In the genomic region with DNA sequence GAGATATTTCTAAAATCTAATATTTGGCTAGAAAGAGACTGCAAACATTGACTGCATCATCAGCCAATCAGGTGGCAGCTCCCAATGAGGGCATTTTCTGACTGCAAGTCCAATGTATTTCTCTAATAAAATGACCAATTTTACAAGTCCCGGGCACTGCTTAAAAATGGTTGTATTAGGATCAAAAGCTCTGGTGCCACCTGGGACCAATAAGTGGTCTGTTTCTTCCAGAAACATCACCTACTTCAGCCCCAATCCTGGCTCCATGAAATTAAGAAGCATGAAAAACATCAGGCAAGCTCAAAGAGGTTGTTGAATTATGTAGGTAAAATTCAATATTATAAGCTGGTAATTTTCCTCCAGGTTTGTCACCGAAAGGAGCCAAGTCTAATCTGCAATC, we compare ENCODE assay signal across 35 mouse cellular contexts.
"Had no signal": no experiment of that assay in that cellular context is flagged by ENCODE, and none has a peak within 500 bp of the region (broad histone marks: within the 10 kb centered on the region; RNA-seq: fewer than 3 reads in every experiment).

No protein-coding gene starts in this region.

- H3K27ac ChIP-seq: heart, embryonic 10.5 days; heart, embryonic 13.5 days; heart, embryonic 15.5 days; hindbrain, embryonic 10.5 days; hindbrain, embryonic 12.5 days; hindbrain, embryonic 13.5 days; hindbrain, embryonic 14.5 days; hindbrain, embryonic 15.5 days; hindbrain, postnatal 0 days; intestine, embryonic 15.5 days; kidney, embryonic 15.5 days; kidney, postnatal 0 days; layer of hippocampus, adult 2 months had no signal

- DNase-seq: heart, postnatal 10 days; heart, postnatal 14 days; heart, postnatal 36 days; heart, postnatal 4 days; kidney, adult 11 months; kidney, adult 18-20 months; kidney, adult 2 months; kidney, adult 8-10 months; kidney, adult 9 months; kidney, postnatal 10 days; kidney, postnatal 14 days; kidney, postnatal 25 days; kidney, postnatal 36 days; kidney, postnatal 4 days; layer of hippocampus, adult 9-11 months; layer of hippocampus, postnatal 36 days had no signal

- H3K9me3 ChIP-seq: heart, embryonic 10.5 days; heart, embryonic 12.5 days; heart, embryonic 13.5 days; heart, embryonic 15.5 days; hindbrain, embryonic 10.5 days; hindbrain, embryonic 12.5 days; hindbrain, embryonic 13.5 days; hindbrain, embryonic 15.5 days; intestine, embryonic 15.5 days; kidney, embryonic 15.5 days had no signal

- H3K9ac ChIP-seq: heart, embryonic 12.5 days; heart, embryonic 13.5 days; heart, embryonic 15.5 days; hindbrain, embryonic 12.5 days; hindbrain, embryonic 13.5 days; hindbrain, embryonic 14.5 days; hindbrain, embryonic 15.5 days; intestine, embryonic 15.5 days; kidney, embryonic 15.5 days had no signal

- H3K4me3 ChIP-seq: heart, embryonic 10.5 days; heart, embryonic 12.5 days; heart, embryonic 13.5 days; heart, embryonic 15.5 days; hindbrain, embryonic 10.5 days; hindbrain, embryonic 12.5 days; hindbrain, embryonic 13.5 days; hindbrain, embryonic 15.5 days; intestine, embryonic 15.5 days; kidney, embryonic 15.5 days; layer of hippocampus, adult 2 months had no signal

- H3K27me3 ChIP-seq: heart, embryonic 12.5 days; heart, embryonic 13.5 days; heart, embryonic 15.5 days; hindbrain, embryonic 12.5 days; hindbrain, embryonic 13.5 days; hindbrain, embryonic 15.5 days; intestine, embryonic 15.5 days; kidney, embryonic 15.5 days had no signal

- H3K36me3 ChIP-seq: heart, embryonic 10.5 days; heart, embryonic 12.5 days; heart, embryonic 13.5 days; heart, embryonic 15.5 days; hindbrain, embryonic 10.5 days; hindbrain, embryonic 12.5 days; hindbrain, embryonic 13.5 days; hindbrain, embryonic 15.5 days; intestine, embryonic 15.5 days; kidney, embryonic 15.5 days had no signal

- H3K4me2 ChIP-seq: heart, embryonic 11.5 days; heart, embryonic 12.5 days; heart, embryonic 13.5 days; heart, embryonic 15.5 days; hindbrain, embryonic 12.5 days; hindbrain, embryonic 13.5 days; hindbrain, embryonic 14.5 days; hindbrain, embryonic 15.5 days; intestine, embryonic 15.5 days; kidney, embryonic 15.5 days had no signal

- ATAC-seq: hindbrain, embryonic 16.5 days; hindbrain, postnatal 0 days; inflammation-experienced regulatory T-cells, adult 6 months; intestine, embryonic 15.5 days; intestine, embryonic 16.5 days; intestine, postnatal 0 days had no signal

- H3K4me1 ChIP-seq: heart, embryonic 10.5 days; heart, embryonic 12.5 days; heart, embryonic 13.5 days; heart, embryonic 15.5 days; hindbrain, embryonic 10.5 days; hindbrain, embryonic 12.5 days; hindbrain, embryonic 13.5 days; hindbrain, embryonic 15.5 days; intestine, embryonic 15.5 days; kidney, embryonic 15.5 days had no signal
